Mouse (Mus musculus) gastrocnemius, adult 18-20 months (tissue): Measurements from ENCODE around the gene Nanos2. TPM values are rescaled to one million over a fixed set of nuclear protein-coding genes. Genes with fewer than 3 reads are reported as not detected.

Source experiments
- DNase-seq: peaks from one replicate; pipeline ENCODE4 v3.0.0; 2021; ENCODE audit warnings: low spot score
- total RNA-seq, 2 experiments: library from RNA; stranded (reverse); gene quantifications; 2 replicates each; pipeline ENCODE4 v1.2.3; 2021

The Nanos2 gene
- total RNA-seq, 2 experiments from 2014 or later = not detected

DNA sequence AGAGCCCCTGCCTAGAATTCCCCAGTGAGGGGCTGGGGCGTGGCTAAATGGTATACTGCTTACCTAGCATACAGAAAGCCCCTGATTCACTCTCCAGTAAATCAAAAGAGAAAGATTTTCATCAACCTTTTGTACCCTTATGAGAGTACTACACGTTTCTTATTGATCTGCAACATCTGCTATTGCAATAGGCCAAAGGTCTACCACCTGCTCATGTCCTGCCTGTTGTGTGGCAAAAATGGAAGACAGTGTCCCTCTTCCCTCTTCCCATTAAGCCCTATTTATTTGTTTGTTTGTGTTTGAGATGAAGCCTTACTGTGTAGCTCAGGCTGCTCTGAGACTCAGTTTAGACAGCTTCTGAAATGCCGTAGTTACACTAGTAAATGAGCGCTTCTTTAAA lies 28.8 kb downstream of the Nanos2 start:
- DNase-seq = no peak

DNA sequence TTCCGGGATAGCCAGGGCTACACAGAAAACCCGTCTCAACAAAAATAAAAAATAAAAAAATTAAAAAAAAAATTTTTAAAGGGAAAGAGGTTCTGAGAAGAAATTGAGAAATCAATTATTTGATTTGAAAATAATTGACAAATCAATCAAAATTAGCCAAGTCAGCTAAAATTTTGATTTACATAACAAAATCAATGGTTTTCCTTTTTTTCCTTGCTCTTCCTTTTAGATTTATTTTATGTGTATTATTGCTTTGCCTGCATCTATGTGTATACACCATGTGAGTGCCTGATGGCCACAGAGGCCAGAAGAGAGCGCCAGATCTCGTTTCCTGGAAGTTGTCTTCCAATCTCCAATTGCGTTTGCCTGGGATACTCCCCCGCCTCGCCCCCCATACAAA lies 30.7 kb downstream of the Nanos2 start:
- DNase-seq = no peak

DNA sequence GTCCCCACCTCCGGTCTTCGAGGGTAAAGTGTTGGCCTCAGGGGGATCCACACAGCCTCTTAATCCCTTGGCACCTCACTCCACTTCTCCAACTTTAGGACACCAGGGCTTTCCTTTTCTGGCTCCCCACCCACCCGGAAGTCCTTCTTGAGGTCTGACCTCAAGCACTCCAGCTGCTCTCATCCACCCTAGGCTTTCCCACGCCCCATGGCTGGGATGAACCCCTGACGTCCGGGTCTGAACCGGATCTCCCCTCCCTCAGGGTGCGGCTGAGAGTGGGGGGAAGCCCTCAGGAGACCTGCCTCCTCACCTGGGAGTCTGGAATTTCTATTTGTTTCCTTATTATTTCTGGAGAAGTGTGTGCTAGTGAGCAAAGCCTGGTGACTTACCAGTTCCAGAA lies 33.8 kb downstream of the Nanos2 start:
- no peak for DNase-seq

- no peak for DNase-seq
Measured at GRCm38 (mm10) chr7:19022189-19022958, 35.2 kb downstream of the Nanos2 start.

GRCm38 (mm10) chr7:19023357-19023814 lies 36.2 kb downstream of the Nanos2 start, which contains the start of gene Foxa3:
Gene Foxa3, minus strand, starts transcription at chr7:19023538.
- DNase-seq = peak; percentile 63

DNA sequence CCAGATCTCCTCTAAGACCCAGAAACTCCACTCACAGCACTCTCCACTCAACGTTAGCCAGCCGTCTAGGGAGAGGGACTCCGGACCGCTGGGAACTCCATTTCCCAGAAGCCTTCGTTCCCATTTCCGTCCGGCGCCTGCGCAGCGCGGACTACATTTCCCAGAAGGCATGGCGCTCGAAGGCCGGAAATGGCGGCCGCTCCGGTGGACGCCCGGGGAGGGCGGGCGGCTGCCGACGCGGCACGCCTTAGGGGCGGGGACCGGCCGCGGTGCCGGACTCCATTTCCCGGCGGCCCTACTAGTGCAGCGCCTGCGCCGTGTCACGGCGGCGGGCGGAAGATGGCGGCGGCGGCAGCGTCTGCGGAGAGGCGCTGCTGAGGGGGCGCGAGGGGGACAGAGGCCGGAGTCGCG lies 36.9 kb downstream of the Nanos2 start, which contains the start of gene Sympk:
Sympk (plus strand) TSS at position 282 of the 411 bp plus-strand sequence.
- DNase-seq = peak; percentile 96

DNA sequence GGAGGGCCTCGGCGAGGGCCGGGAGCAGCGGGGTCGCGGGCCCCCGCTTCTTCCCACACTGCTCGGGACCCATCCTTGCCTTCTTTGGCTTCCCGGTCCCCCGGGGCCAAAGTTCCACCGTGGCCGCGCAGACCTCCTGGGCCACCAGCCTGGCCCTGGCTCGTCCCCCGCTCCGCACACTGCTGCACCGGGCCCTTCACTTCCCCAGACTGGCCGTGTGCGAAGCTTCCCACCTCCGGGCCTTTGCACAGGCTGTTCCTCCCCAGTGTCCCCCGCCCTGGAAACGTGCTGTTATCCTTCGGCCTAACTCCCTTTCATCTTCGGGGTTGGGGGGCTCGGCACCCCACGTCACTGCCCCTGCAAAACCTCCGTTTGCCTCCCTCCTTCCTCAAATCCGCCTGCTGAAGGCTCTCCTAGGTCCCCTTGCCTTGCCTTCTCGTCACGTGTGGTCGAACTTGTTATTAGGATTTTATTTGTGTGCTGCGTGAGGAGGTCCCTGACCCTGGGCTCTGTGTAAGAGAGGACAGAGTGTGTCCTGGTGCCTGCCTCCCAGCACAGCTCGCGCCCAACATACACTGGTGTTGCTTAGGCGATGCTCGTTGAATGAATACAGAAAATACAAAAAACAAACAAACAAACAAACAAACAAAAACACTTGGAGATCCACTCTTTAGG lies 37.5 kb downstream of the Nanos2 start:
- DNase-seq = peak; percentile 30

- no peak for DNase-seq
Measured at GRCm38 (mm10) chr7:19028067-19028466, 40.9 kb downstream of the Nanos2 start.

GRCm38 (mm10) chr7:19029084-19029653 lies 42.0 kb downstream of the Nanos2 start:
- no peak for DNase-seq

DNA sequence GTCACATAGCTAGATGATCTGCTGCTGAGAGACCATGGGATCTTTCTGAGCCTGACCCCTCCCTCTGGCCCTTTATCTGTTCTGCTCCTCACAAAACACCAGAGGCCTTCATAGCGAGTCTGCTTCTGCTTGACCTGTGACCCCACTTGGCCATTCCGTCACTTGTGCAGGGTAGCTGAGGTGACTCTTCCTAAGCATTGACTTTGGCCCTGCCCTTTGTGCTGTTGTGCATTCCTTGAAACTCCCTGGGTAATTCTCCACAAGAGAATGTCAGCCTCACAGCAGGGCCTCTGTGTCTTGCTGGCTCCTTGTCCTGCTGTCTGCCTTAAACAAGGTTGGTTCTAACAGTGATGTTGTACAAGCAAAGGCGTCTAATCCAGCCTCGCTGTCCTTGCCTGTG lies 44.4 kb downstream of the Nanos2 start:
- DNase-seq = no peak

Other genes starting within 250 kb of the Nanos2 start
- not detected for gene Psg19, start 188.9 kb upstream of the Nanos2 start, total RNA-seq
- gene Psg17, start 165.8 kb upstream of the Nanos2 start, total RNA-seq = not detected
- 1 to 10 TPM; 1.8 to 3.0 TPM for gene Mill2, start 147.4 kb upstream of the Nanos2 start, total RNA-seq
- under 1 TPM in 1 of 2 experiments, not detected in 1; 0.37 TPM for gene Pglyrp1, start 116.1 kb upstream of the Nanos2 start, total RNA-seq
- gene Ccdc61, start 77.0 kb upstream of the Nanos2 start, total RNA-seq = 1 to 10 TPM; 3.6 to 5.6 TPM
- 1 to 10 TPM; 1.1 to 1.9 TPM for gene Nova2, start 61.5 kb upstream of the Nanos2 start, total RNA-seq
- gene Mypop, start 3.8 kb downstream of the Nanos2 start, total RNA-seq = 1 to 10 TPM; 8.7 to 8.9 TPM
- 10 to 100 TPM; 18.3 to 18.5 TPM for gene Irf2bp1, start 16.6 kb downstream of the Nanos2 start, total RNA-seq
- gene Foxa3, start 36.1 kb downstream of the Nanos2 start, total RNA-seq = under 1 TPM in 1 of 2 experiments, not detected in 1; 0.09 TPM
- 10 to 100 TPM; 74.1 to 74.6 TPM for gene Sympk, start 37.0 kb downstream of the Nanos2 start, total RNA-seq
- not detected for gene Rsph6a, start 67.3 kb downstream of the Nanos2 start, total RNA-seq
- 10 to 100 TPM; 33.8 to 39.1 TPM for gene Dmwd, start 88.8 kb downstream of the Nanos2 start, total RNA-seq
- 100 to 1,000 TPM; 232 to 265 TPM for gene Dmpk, start 96.4 kb downstream of the Nanos2 start, total RNA-seq
- 1 to 10 TPM; 1.7 to 2.1 TPM for gene Six5, start 107.2 kb downstream of the Nanos2 start, total RNA-seq
- gene Gm4969, start 131.0 kb downstream of the Nanos2 start, total RNA-seq = not detected
- gene Fbxo46, start 132.5 kb downstream of the Nanos2 start, total RNA-seq = 1 to 10 TPM; 2.2 to 2.6 TPM
- gene Qpctl, start 161.9 kb downstream of the Nanos2 start, total RNA-seq = 1 to 10 TPM; 1.9 to 2.0 TPM
- 10 to 100 TPM; 50.5 to 55.4 TPM for gene Snrpd2, start 162.3 kb downstream of the Nanos2 start, total RNA-seq
- gene Gipr, start 178.7 kb downstream of the Nanos2 start, total RNA-seq = not detected
- gene Eml2, start 189.0 kb downstream of the Nanos2 start, total RNA-seq = 10 to 100 TPM; 13.9 to 15.0 TPM
- 1 to 10 TPM; 1.3 to 3.3 TPM for gene Gpr4, start 225.1 kb downstream of the Nanos2 start, total RNA-seq
- 10 to 100 TPM; 41.3 to 47.1 TPM for gene Opa3, start 240.9 kb downstream of the Nanos2 start, total RNA-seq